Mouse (Mus musculus) CD4-positive naive resting alpha-beta T cell, adult 57 days (primary cell): ENCODE results near the gene Slc30a7. TPM values are rescaled to one million over a fixed set of nuclear protein-coding genes. Genes with fewer than 3 reads are reported as not detected.

Experiments used
- total RNA-seq: library from RNA; stranded (reverse); gene quantifications from one replicate; pipeline ENCODE4 v1.2.4, GENCODE M21; 2023

The Slc30a7 gene
- total RNA-seq, result 43.3 TPM

DNA sequence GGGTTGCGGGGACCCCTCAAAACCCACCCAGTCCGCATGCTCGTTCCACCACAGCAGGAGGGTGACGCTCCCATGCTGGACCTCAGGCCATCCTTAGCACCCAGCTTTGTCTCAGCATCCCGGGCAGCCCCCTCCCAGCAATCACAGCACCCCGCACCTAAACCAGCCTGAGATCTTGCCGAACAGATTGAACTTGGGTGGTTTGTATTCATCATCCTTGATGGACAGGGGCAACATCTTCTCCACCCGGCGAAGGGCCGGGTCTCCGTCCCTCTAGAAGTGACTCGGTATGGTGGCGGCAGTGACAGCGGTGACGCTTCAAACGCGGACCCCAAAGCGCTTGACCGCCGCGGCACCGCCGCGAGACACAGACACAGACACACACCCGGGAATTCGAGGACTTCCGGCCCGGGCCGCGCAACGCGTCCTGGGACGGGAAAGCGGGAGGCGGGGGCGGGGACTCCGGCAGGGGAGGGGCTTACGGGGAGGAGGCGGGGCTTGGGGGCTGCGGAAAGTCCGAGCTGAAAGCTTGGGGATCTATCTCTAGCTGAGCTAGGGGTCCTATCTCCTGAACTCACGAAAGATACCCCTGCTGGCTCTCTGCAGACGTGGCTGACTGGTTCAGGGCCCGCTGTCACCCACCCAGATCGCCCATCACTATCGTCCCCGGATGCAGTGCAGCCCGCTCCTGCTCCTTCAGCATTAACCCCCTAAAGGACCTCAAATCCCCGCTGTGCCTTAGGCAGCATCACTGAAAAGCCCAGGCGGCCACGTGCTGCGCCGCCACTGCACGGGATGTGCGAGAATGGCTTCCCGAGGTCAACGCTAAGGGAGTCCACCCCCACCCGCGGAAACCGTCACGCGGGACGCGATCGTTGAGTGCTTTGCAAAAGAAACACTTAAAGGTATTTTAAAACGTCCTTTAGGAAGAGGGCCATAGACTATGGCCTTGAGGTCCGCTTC lies at the start of gene Slc30a7, which contains the start of gene Extl2:
TSS of gene Slc30a7 (minus strand) at position 429 of the 963 bp plus-strand sequence.
TSS of gene Extl2 (plus strand) at position 485 of the 963 bp plus-strand sequence.

Other genes starting within 250 kb of the Slc30a7 start
- 68.7 TPM for gene Dph5, start 119.6 kb downstream of the Slc30a7 start, total RNA-seq
- 2.9 TPM for gene Extl2, start 56 bp upstream of the Slc30a7 start, total RNA-seq
- 11.9 TPM for gene Vcam1, start 122.3 kb upstream of the Slc30a7 start, total RNA-seq
- not detected for gene Gpr88, start 246.1 kb upstream of the Slc30a7 start, total RNA-seq